ENCODE assay signal across 11 mouse cellular contexts in genomic region chr13:43289076-43289475, GRCm38 (mm10). TPM values are rescaled to one million over a fixed set of nuclear protein-coding genes. Genes with fewer than 3 reads are reported as not detected.
DNase-seq lines count a peak whose midpoint lies in the region; ATAC-seq lines count a peak whose summit lies in the region.
"Had no signal": no experiment of that assay in that cellular context is flagged by ENCODE, and none has a peak within 500 bp of the region (broad histone marks: within the 10 kb centered on the region; RNA-seq: fewer than 3 reads in every experiment).

No protein-coding gene starts in this region.

- 32% methylated on average over 6 of the region's 6 CpGs for WGBS in embryonic facial prominence, embryonic 13.5 days
- WGBS in midbrain, embryonic 11.5 days = 75% methylated on average over 6 of the region's 6 CpGs
- WGBS in liver, embryonic 12.5 days (ENCODE audit: insufficient replicate concordance) = 78% methylated on average over 6 of the region's 6 CpGs

- peaks cover 19% of the 10 kb centered on the region for H3K4me1 ChIP-seq in embryonic facial prominence, embryonic 13.5 days
- peaks cover 3% of the 10 kb centered on the region for H3K4me1 ChIP-seq in midbrain, embryonic 11.5 days (ENCODE audit: control insufficient read depth, insufficient read depth, low read length)
- 0 out of 2 replicates have a peak, but pooled peaks cover 7% of the 10 kb centered on the region for H3K4me1 ChIP-seq in liver, embryonic 12.5 days

- no peaks in the 10 kb centered on the region for H3K36me3 ChIP-seq in embryonic facial prominence, embryonic 13.5 days
- no peaks in the 10 kb centered on the region for H3K36me3 ChIP-seq in midbrain, embryonic 11.5 days (ENCODE audit: control insufficient read depth, insufficient read depth, low read length)
- H3K36me3 ChIP-seq in liver, embryonic 12.5 days = 0 out of 2 replicates have a peak, but pooled peaks cover 2% of the 10 kb centered on the region

- no peaks in the 10 kb centered on the region for H3K9me3 ChIP-seq in embryonic facial prominence, embryonic 13.5 days
- H3K9me3 ChIP-seq in midbrain, embryonic 11.5 days (ENCODE audit: control insufficient read depth, low read length) = no peaks in the 10 kb centered on the region
- no peaks in the 10 kb centered on the region for H3K9me3 ChIP-seq in liver, embryonic 12.5 days (replicated peaks)

- no peak overlapping the region for H3K4me3 ChIP-seq in embryonic facial prominence, embryonic 13.5 days
- no peak overlapping the region for H3K4me3 ChIP-seq in midbrain, embryonic 11.5 days (ENCODE audit: low read depth, low read length)
- H3K4me3 ChIP-seq in liver, embryonic 12.5 days = no peak overlapping the region

- peak; percentile 13 for DNase-seq in embryo, embryonic 11 days
- no peak for DNase-seq in embryo, embryonic 10.5 days (ENCODE audit: low spot score)
- DNase-seq in brain, adult 2 months (ENCODE audit: low read depth, low spot score) = peak; percentile 50
- DNase-seq in midbrain, embryonic 11.5 days (ENCODE audit: low spot score, missing footprints) = peak; percentile 80
- DNase-seq in adrenal gland, postnatal 14 days = no peak
- no peak for DNase-seq in urinary bladder, adult 18-20 months (ENCODE audit: low spot score in 2 of 2)
- DNase-seq: adrenal gland, adult 2 months had no signal

- H3K27ac ChIP-seq in embryonic facial prominence, embryonic 13.5 days = peak overlapping the region; percentile 68
- H3K27ac ChIP-seq in midbrain, embryonic 11.5 days (ENCODE audit: low read depth, low read length) = no peak overlapping the region; the same call in 1 of the 2 replicates
- H3K27ac ChIP-seq in liver, embryonic 12.5 days = no peak overlapping the region
- H3K27ac ChIP-seq: macrophage had no signal

- no peak overlapping the region for H3K4me2 ChIP-seq in embryonic facial prominence, embryonic 13.5 days
- H3K4me2 ChIP-seq in midbrain, embryonic 11.5 days = no peak overlapping the region
- H3K4me2 ChIP-seq in liver, embryonic 12.5 days = no peak overlapping the region

- H3K9ac ChIP-seq in embryonic facial prominence, embryonic 13.5 days = no peak overlapping the region
- H3K9ac ChIP-seq in midbrain, embryonic 11.5 days (ENCODE audit: low read length) = no peak overlapping the region
- H3K9ac ChIP-seq in liver, embryonic 12.5 days = no peak overlapping the region

- no peak for ATAC-seq in embryonic facial prominence, embryonic 13.5 days (ENCODE audit: insufficient number of reproducible peaks, insufficient read depth, low FRiP score, low TSS enrichment, low read depth)
- no peak for ATAC-seq in midbrain, embryonic 11.5 days (ENCODE audit: low FRiP score)
- ATAC-seq in liver, embryonic 12.5 days = no peak
- ATAC-seq: Patski had no signal

- no peaks in the 10 kb centered on the region for H3K27me3 ChIP-seq in embryonic facial prominence, embryonic 13.5 days
- no peaks in the 10 kb centered on the region for H3K27me3 ChIP-seq in midbrain, embryonic 11.5 days (ENCODE audit: control insufficient read depth, insufficient read depth, low read length)
- H3K27me3 ChIP-seq in liver, embryonic 12.5 days (replicated peaks) = no peaks in the 10 kb centered on the region
- H3K27me3 ChIP-seq: Patski had no signal

RNA-seq across cellular contexts. Expression of gene Gfod1, which starts 14.9 kb away (rescaled TPM):
- polyA plus RNA-seq in embryonic facial prominence, embryonic 13.5 days (2015; fragmentation: Nextera tagmentation; extraction: Ambion mirVana) = 0.74 and 1.0 TPM in 2 replicates
- 0.53 and 0.77 TPM in 2 replicates for polyA plus RNA-seq in midbrain, embryonic 11.5 days (2014; fragmentation: Nextera tagmentation; extraction: Ambion mirVana)
- 10.5 and 11.0 TPM in 2 replicates for total RNA-seq in adrenal gland, postnatal 14 days (2021)
- polyA plus RNA-seq in liver, embryonic 12.5 days (2016; fragmentation: Nextera tagmentation; extraction: Ambion mirVana) = 0.18 and 0.54 TPM in 2 replicates

Comparison
In these comparisons a context has a peak if more than half of its experiments do, and no peak if none do; other contexts are left out.
1. DNase-seq: peak in embryo, embryonic 11 days (single experiment), brain, adult 2 months (single experiment) and midbrain, embryonic 11.5 days (single experiment); none in embryo, embryonic 10.5 days (single experiment), adrenal gland, postnatal 14 days (single experiment) and urinary bladder, adult 18-20 months (0 of 2).